Mouse (Mus musculus) heart, adult 2 months (tissue): Measurements from ENCODE around the gene Gm44790.

Experiments used
- CTCF ChIP-seq: fragments of 200-600 bp; IDR thresholded peaks from 2 replicates; pipeline ENCODE4 v1.8.1; 2022; ENCODE audit warnings: antibody characterized with exemption, mild to moderate bottlenecking, moderate library complexity
- EP300 ChIP-seq: fragments of 200-500 bp; IDR thresholded peaks from 2 replicates; pipeline ENCODE4 v1.6.1; 2011; ENCODE audit warnings: low read depth, low read length, control low read depth; ENCODE audit not compliant: insufficient read depth
- POLR2A ChIP-seq: fragments of 200-500 bp; IDR thresholded peaks from 2 replicates; pipeline ENCODE4 v1.6.1; 2011; ENCODE audit warnings: mild to moderate bottlenecking, low read depth, low read length, control low read depth; ENCODE audit not compliant: insufficient read depth

DNA sequence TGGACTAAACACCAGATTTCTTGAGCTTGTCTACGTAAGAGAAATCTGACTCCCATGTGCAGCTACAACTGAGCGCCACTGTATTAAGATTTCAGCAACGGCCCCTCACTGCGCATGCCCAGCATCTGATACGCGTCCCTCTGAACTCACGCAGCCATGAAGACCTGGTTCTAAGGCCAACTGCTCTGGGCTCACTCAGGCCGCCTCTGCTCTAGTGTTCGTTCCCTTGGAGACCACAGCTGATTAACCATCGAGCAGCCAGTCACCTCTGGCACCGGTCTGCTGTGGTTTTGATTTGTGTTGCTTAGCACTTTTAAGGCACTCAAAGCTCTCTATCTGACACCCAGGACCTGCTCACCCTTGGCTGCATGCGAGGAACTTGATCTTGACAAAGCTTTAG, 39.1 kb upstream of the Gm44790 start:
- no peak for TF ChIP-seq POLR2A
- no peak for TF ChIP-seq EP300
- no peak for TF ChIP-seq CTCF
